Mouse (Mus musculus) limb, embryonic 12.5 days (tissue): ENCODE results near the gene Nhp2. TPM values are rescaled to one million over a fixed set of nuclear protein-coding genes. Genes with fewer than 3 reads are reported as not detected.
A peak's percentile ranks its signal among the peaks of the same experiment; 100 is the strongest.

Experiments
- ATAC-seq: fragments of 200-750 bp; cut with Nextera tagmentation; 2 replicates; pipeline ENCODE4 v1.8.0; 2017; ENCODE audit warnings: low read depth, moderate TSS enrichment; ENCODE audit not compliant: insufficient number of reproducible peaks, insufficient read depth, low FRiP score, low TSS enrichment
- H3K27ac ChIP-seq: fragments of 300-500 bp; sonication (generic); 2 replicates; pipeline ENCODE4 v1.5.1; 2016; ENCODE audit warnings: mild to moderate bottlenecking, moderate library complexity
- H3K27me3 ChIP-seq: fragments of 300-500 bp; sonication (generic); 2 replicates; pipeline ENCODE4 v1.6.1; 2016; ENCODE audit warnings: mild to moderate bottlenecking, moderate library complexity
- H3K36me3 ChIP-seq: fragments of 300-500 bp; sonication (generic); 2 replicates; pipeline ENCODE4 v1.6.1; 2016; ENCODE audit warnings: mild to moderate bottlenecking, moderate library complexity
- H3K4me1 ChIP-seq: fragments of 300-500 bp; sonication (generic); replicated peaks from 2 replicates; pipeline ENCODE4 v1.6.1; 2016
- H3K4me2 ChIP-seq: fragments of 300-500 bp; sonication (generic); 2 replicates; pipeline ENCODE4 v1.6.1; 2016; ENCODE audit warnings: mild to moderate bottlenecking, moderate library complexity
- H3K4me3 ChIP-seq: fragments of 300-500 bp; sonication (generic); replicated peaks from 2 replicates; pipeline ENCODE4 v1.5.1; 2016; ENCODE audit warnings: mild to moderate bottlenecking
- H3K9ac ChIP-seq: fragments of 300-500 bp; sonication (generic); replicated peaks from 2 replicates; pipeline ENCODE4 v1.6.1; 2016; ENCODE audit warnings: mild to moderate bottlenecking, moderate library complexity
- H3K9me3 ChIP-seq: fragments of 300-500 bp; sonication (generic); 2 replicates; pipeline ENCODE4 v1.6.1; 2016; ENCODE audit warnings: mild to moderate bottlenecking, moderate library complexity
- WGBS: fragments of 180-500 bp; shearing (Covaris S2); methylation state at CpG from one replicate; pipeline ENCODE4 v1.1.7; 2016; 5-methylcytosine and 5-hydroxymethylcytosine counted together
- polyA plus RNA-seq: library from polyadenylated mRNA; unstranded; fragments of >200 nt; fragmentation: Nextera tagmentation; extraction: Ambion mirVana; gene quantifications from 2 replicates; pipeline ENCODE4 v1.2.1, GENCODE M21; 2016

Gene Nhp2
- polyA plus RNA-seq, 1 experiment from 2014 or later = 149 TPM

- H3K27me3 ChIP-seq = no peaks in the 10 kb centered on the region
- ATAC-seq = no peak
- peaks cover 10% of the 10 kb centered on the region for H3K4me1 ChIP-seq
- H3K9me3 ChIP-seq = 0 out of 2 replicates have a peak, but pooled peaks cover 6% of the 10 kb centered on the region
- no peak overlapping the region for H3K4me2 ChIP-seq
- H3K4me3 ChIP-seq = no peak overlapping the region
- 90% methylated on average over 3 of the region's 3 CpGs for WGBS
- no peak overlapping the region for H3K9ac ChIP-seq
- peaks cover 79% of the 10 kb centered on the region for H3K36me3 ChIP-seq
- H3K27ac ChIP-seq = no peak overlapping the region
Measured at GRCm38 (mm10) chr11:51588833-51589232, 30.7 kb upstream of the Nhp2 start.

- Histone ChIP-seq H3K36me3 (peaks cover 90% of the 10 kb centered on the region), H3K9ac (no peak overlapping the region), H3K4me3 (no peak overlapping the region), H3K4me2 (no peak overlapping the region), H3K4me1 (peaks cover 10% of the 10 kb centered on the region), H3K27ac (no peak overlapping the region), H3K27me3 (no peaks in the 10 kb centered on the region), H3K9me3 (0 out of 2 replicates have a peak, but pooled peaks cover 6% of the 10 kb centered on the region)
- no peak for ATAC-seq
Measured at GRCm38 (mm10) chr11:51590002-51590401, 29.5 kb upstream of the Nhp2 start.

- 80% methylated on average over 7 of the region's 7 CpGs for WGBS
- H3K27me3 ChIP-seq = no peaks in the 10 kb centered on the region
- ATAC-seq = no peak
- no peak overlapping the region for H3K27ac ChIP-seq
- H3K4me1 ChIP-seq = no peaks in the 10 kb centered on the region
- H3K9ac ChIP-seq = no peak overlapping the region
- H3K4me2 ChIP-seq = no peak overlapping the region
- no peak overlapping the region for H3K4me3 ChIP-seq
- 0 out of 2 replicates have a peak, but pooled peaks cover 6% of the 10 kb centered on the region for H3K9me3 ChIP-seq
- peaks cover 100% of the 10 kb centered on the region for H3K36me3 ChIP-seq
Measured at GRCm38 (mm10) chr11:51591168-51591567, 28.4 kb upstream of the Nhp2 start.

- Histone ChIP-seq H3K4me2 (no peak overlapping the region), H3K4me1 (no peaks in the 10 kb centered on the region), H3K9ac (no peak overlapping the region), H3K9me3 (0 out of 2 replicates have a peak, but pooled peaks cover 6% of the 10 kb centered on the region), H3K27ac (no peak overlapping the region), H3K4me3 (no peak overlapping the region), H3K27me3 (no peaks in the 10 kb centered on the region), H3K36me3 (peaks cover 100% of the 10 kb centered on the region)
- ATAC-seq = no peak
- WGBS = 93% methylated on average over 7 of the region's 7 CpGs
Measured at GRCm38 (mm10) chr11:51591915-51592314, 27.6 kb upstream of the Nhp2 start.

GRCm38 (mm10) chr11:51593368-51593767 is 26.2 kb upstream of the Nhp2 start:
- WGBS = 94% methylated on average over 4 of the region's 4 CpGs
- Histone ChIP-seq H3K4me2 (no peak overlapping the region), H3K4me3 (no peak overlapping the region), H3K4me1 (no peaks in the 10 kb centered on the region), H3K9me3 (0 out of 2 replicates have a peak, but pooled peaks cover 6% of the 10 kb centered on the region), H3K36me3 (peaks cover 100% of the 10 kb centered on the region), H3K27me3 (no peaks in the 10 kb centered on the region), H3K9ac (no peak overlapping the region), H3K27ac (no peak overlapping the region)
- ATAC-seq = no peak

GRCm38 (mm10) chr11:51593849-51594248 is 25.7 kb upstream of the Nhp2 start:
- Histone ChIP-seq H3K4me1 (no peaks in the 10 kb centered on the region), H3K9me3 (0 out of 2 replicates have a peak, but pooled peaks cover 5% of the 10 kb centered on the region), H3K4me3 (no peak overlapping the region), H3K9ac (no peak overlapping the region), H3K4me2 (no peak overlapping the region), H3K27me3 (no peaks in the 10 kb centered on the region), H3K36me3 (peaks cover 100% of the 10 kb centered on the region), H3K27ac (no peak overlapping the region)
- 92% methylated on average over 6 of the region's 6 CpGs for WGBS
- ATAC-seq = no peak

- ATAC-seq = no peak
- 83% methylated on average over 3 of the region's 3 CpGs for WGBS
Measured at GRCm38 (mm10) chr11:51594715-51595350, 24.7 kb upstream of the Nhp2 start.

GRCm38 (mm10) chr11:51595459-51596083 is 24.0 kb upstream of the Nhp2 start:
- no peaks in the 10 kb centered on the region for H3K4me1 ChIP-seq
- H3K27me3 ChIP-seq = no peaks in the 10 kb centered on the region
- no peaks in the 10 kb centered on the region for H3K9me3 ChIP-seq
- ATAC-seq = no peak
- WGBS = 88% methylated on average over 1 of the region's 1 CpGs
- no peak overlapping the region for H3K9ac ChIP-seq
- H3K4me2 ChIP-seq = no peak overlapping the region
- H3K27ac ChIP-seq = no peak overlapping the region
- H3K4me3 ChIP-seq = no peak overlapping the region
- peaks cover 100% of the 10 kb centered on the region for H3K36me3 ChIP-seq

More at GRCm38 (mm10) chr11:51594715-51595350, 24.7 kb upstream of the Nhp2 start:
- Histone ChIP-seq H3K27ac (no peak overlapping the region), H3K27me3 (no peaks in the 10 kb centered on the region), H3K9ac (no peak overlapping the region), H3K9me3 (no peaks in the 10 kb centered on the region), H3K4me3 (no peak overlapping the region), H3K4me2 (no peak overlapping the region), H3K4me1 (no peaks in the 10 kb centered on the region), H3K36me3 (peaks cover 100% of the 10 kb centered on the region)

- no peak overlapping the region for H3K4me2 ChIP-seq
- no peak overlapping the region for H3K4me3 ChIP-seq
- no peak overlapping the region for H3K9ac ChIP-seq
- no peaks in the 10 kb centered on the region for H3K27me3 ChIP-seq
- WGBS = 87% methylated on average over 2 of the region's 2 CpGs
- no peaks in the 10 kb centered on the region for H3K9me3 ChIP-seq
- H3K27ac ChIP-seq = no peak overlapping the region
- H3K36me3 ChIP-seq = peaks cover 100% of the 10 kb centered on the region
- ATAC-seq = no peak
- H3K4me1 ChIP-seq = peaks cover 16% of the 10 kb centered on the region
Measured at GRCm38 (mm10) chr11:51597553-51597952, 22.0 kb upstream of the Nhp2 start.

- H3K4me1 ChIP-seq = peaks cover 46% of the 10 kb centered on the region
- no peak overlapping the region for H3K4me3 ChIP-seq
- H3K27me3 ChIP-seq = no peaks in the 10 kb centered on the region
- no peak for ATAC-seq
- 97% methylated on average over 3 of the region's 3 CpGs for WGBS
- no peak overlapping the region for H3K27ac ChIP-seq
- no peak overlapping the region; the same call in 1 of the 2 replicates for H3K4me2 ChIP-seq
- no peaks in the 10 kb centered on the region for H3K9me3 ChIP-seq
- peaks cover 83% of the 10 kb centered on the region for H3K36me3 ChIP-seq
- no peak overlapping the region; the same call in 1 of the 2 replicates for H3K9ac ChIP-seq
Measured at GRCm38 (mm10) chr11:51602253-51602652, 17.3 kb upstream of the Nhp2 start.

- under 1% methylated on average over 79 of the region's 81 CpGs for WGBS
- Histone ChIP-seq H3K4me1 (peaks cover 51% of the 10 kb centered on the region), H3K36me3 (peaks cover 48% of the 10 kb centered on the region), H3K9me3 (no peaks in the 10 kb centered on the region), H3K27me3 (no peaks in the 10 kb centered on the region), H3K4me3 (peak overlapping the region; percentile 100), H3K9ac (peak overlapping the region; percentile 100), H3K27ac (peak overlapping the region; percentile 97), H3K4me2 (peak overlapping the region; percentile 91)
- ATAC-seq = peak; percentile 79
Measured at GRCm38 (mm10) chr11:51605602-51606446, 13.7 kb upstream of the Nhp2 start.
